Mouse (Mus musculus) myocyte (in vitro differentiated cells): ENCODE results near the gene Garnl3. TPM values are rescaled to one million over a fixed set of nuclear protein-coding genes. Genes with fewer than 3 reads are reported as not detected.
"Not testable (repeated sequence)": the region's sequence is repeated elsewhere in the genome, so short reads cannot be mapped to it uniquely, and the experiment has no call there.

Source experiments
- H3K27me3 ChIP-seq: one replicate; pipeline ENCODE4 v1.6.1; 2011; ENCODE audit not compliant: control insufficient read depth, insufficient read depth, insufficient read length
- H3K36me3 ChIP-seq: one replicate; pipeline ENCODE4 v1.6.1; 2011; ENCODE audit not compliant: control insufficient read depth, insufficient read depth
- H3K4me2 ChIP-seq: one replicate; pipeline ENCODE4 v1.6.1; 2011; ENCODE audit warnings: low read depth, control low read depth
- H3K4me3 ChIP-seq: one replicate; pipeline ENCODE4 v1.5.1; 2011; ENCODE audit warnings: mild to moderate bottlenecking, control low read depth, moderate library complexity
- H3K79me2 ChIP-seq: one replicate; pipeline ENCODE4 v1.6.1; 2011; ENCODE audit not compliant: control insufficient read depth, insufficient read depth
- H3ac ChIP-seq: one replicate; pipeline ENCODE4 v1.6.1; 2011; ENCODE audit not compliant: control insufficient read depth, insufficient read length
- CEBPB ChIP-seq: IDR thresholded peaks from 2 replicates; pipeline ENCODE4 v1.6.1; 2011; ENCODE audit warnings: mild to moderate bottlenecking, moderate library complexity; ENCODE audit not compliant: poor library complexity, insufficient read depth, severe bottlenecking
- E2F4 ChIP-seq: IDR thresholded peaks from one replicate; pipeline ENCODE4 v1.6.1; 2011; ENCODE audit warnings: mild to moderate bottlenecking, control low read depth, moderate library complexity; ENCODE audit not compliant: insufficient read depth
- MAX ChIP-seq: IDR thresholded peaks from one replicate; pipeline ENCODE4 v1.6.1; 2011; ENCODE audit warnings: low read depth, mild to moderate bottlenecking, control low read depth
- MYOD1 ChIP-seq, 3 experiments: IDR thresholded peaks; one replicate each; pipeline ENCODE4 v1.6.1; 2011; ENCODE audit warnings: control low read depth in 2 of 3, low read depth in 2 of 3, mild to moderate bottlenecking in 2 of 3, moderate library complexity in 1 of 3; ENCODE audit not compliant: insufficient read length in 2 of 3, control insufficient read depth in 1 of 3
- MYOG ChIP-seq, 3 experiments: IDR thresholded peaks; one replicate each; pipeline ENCODE4 v1.6.1; 2011; ENCODE audit warnings: control low read depth in 2 of 3, low read depth in 2 of 3, mild to moderate bottlenecking in 2 of 3; ENCODE audit not compliant: insufficient read length in 2 of 3, control insufficient read depth in 1 of 3, insufficient read depth in 1 of 3
- POLR2A ChIP-seq: IDR thresholded peaks from one replicate; pipeline ENCODE4 v1.6.1; 2011; ENCODE audit warnings: low read depth, mild to moderate bottlenecking, control low read depth, moderate library complexity; ENCODE audit not compliant: insufficient read length
- POLR2AphosphoS2 ChIP-seq: IDR thresholded peaks from one replicate; pipeline ENCODE4 v1.6.1; 2011; ENCODE audit warnings: low read depth, control low read depth; ENCODE audit not compliant: insufficient read length
- REST ChIP-seq: IDR thresholded peaks from one replicate; pipeline ENCODE4 v1.6.1; 2011; ENCODE audit warnings: mild to moderate bottlenecking, control low read depth, moderate library complexity; ENCODE audit not compliant: insufficient read depth, insufficient read length
- SRF ChIP-seq: IDR thresholded peaks from one replicate; pipeline ENCODE4 v1.6.1; 2011; ENCODE audit warnings: low read depth; ENCODE audit not compliant: control insufficient read depth, insufficient read length
- TCF12 ChIP-seq: IDR thresholded peaks from one replicate; pipeline ENCODE4 v1.6.1; 2011; ENCODE audit warnings: mild to moderate bottlenecking, control low read depth; ENCODE audit not compliant: poor library complexity, insufficient read depth, severe bottlenecking
- TCF3 ChIP-seq: IDR thresholded peaks from one replicate; pipeline ENCODE4 v1.6.1; 2011; ENCODE audit warnings: low read depth, control low read depth; ENCODE audit not compliant: insufficient read length
- USF1 ChIP-seq: IDR thresholded peaks from one replicate; pipeline ENCODE4 v1.6.1; 2011; ENCODE audit warnings: low read depth, mild to moderate bottlenecking, control low read depth, moderate library complexity
- polyA plus RNA-seq: library from polyadenylated mRNA; unstranded; fragments of >200 nt; fragmentation: generic; extraction: Trizol; gene quantifications from one replicate; pipeline ENCODE4 v1.2.1, GENCODE M21; 2012; ENCODE audit warnings: missing spikeins

Gene Garnl3
- polyA plus RNA-seq, 1 experiment = 2.1 TPM

DNA sequence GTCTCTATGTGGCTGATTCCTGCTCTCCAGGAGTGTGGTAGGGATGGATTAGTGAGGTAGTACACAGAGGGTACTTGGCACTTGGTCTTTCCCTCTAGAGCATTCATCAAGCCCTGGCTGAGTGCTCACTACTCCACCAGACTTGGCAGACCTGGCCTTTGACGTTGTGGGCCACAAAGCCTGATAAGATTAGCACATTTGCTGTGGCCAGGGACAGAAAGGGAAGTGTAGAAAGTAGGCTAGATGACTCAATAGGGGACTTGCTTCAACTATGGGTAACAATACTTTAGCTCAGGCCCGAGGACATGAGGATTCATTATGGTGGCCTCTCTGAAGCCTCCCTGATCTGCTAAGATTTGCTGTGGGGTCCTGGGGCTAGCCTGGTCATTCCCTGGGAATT, 114.3 kb downstream of the Garnl3 start:
- H3K27me3 ChIP-seq = peaks cover 4% of the 10 kb centered on the region
- H3K4me2 ChIP-seq = no peak overlapping the region
- TF ChIP-seq CEBPB (no peak), TCF3 (no peak), TCF12 (no peak), REST (no peak), MYOG (IDR thresholded peaks at IDR 0.05; ENCODE audit: control insufficient read depth in 1 of 3, insufficient read depth in 1 of 3, insufficient read length in 2 of 3, low read depth in 2 of 3) (no peak), USF1 (no peak), SRF (no peak), POLR2A (no peak), MAX (no peak), MYOD1 (IDR thresholded peaks at IDR 0.05; ENCODE audit: control insufficient read depth in 1 of 3, insufficient read length in 2 of 3, low read depth in 2 of 3) (no peak), POLR2AphosphoS2 (no peak), E2F4 (no peak)
- H3K79me2 ChIP-seq = no peaks in the 10 kb centered on the region
- H3K4me3 ChIP-seq = no peak overlapping the region
- H3K36me3 ChIP-seq = no peaks in the 10 kb centered on the region
- no peak overlapping the region for H3ac ChIP-seq

DNA sequence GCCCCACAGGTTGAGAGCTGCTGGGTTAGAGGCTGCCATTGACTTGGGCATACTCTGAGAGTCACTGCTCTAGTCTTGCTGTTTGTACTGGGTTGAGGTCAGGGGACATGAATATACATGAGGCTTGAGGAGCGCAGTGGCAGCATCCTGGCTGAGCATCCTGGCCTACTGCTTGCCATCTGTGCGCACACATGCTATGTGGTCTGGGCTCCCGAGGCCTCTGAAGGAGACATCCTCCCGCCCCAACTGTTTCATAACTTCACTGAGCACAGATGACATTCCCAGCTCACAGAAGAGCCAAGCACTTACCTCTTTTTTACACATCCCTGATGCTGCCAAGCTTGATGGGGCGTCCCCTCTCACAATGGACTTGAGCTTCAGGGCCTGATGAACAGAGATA, 116.6 kb downstream of the Garnl3 start:
- TF ChIP-seq TCF3 = no peak
- TF ChIP-seq REST = no peak
- no peak for TF ChIP-seq POLR2AphosphoS2
- TF ChIP-seq POLR2A = no peak
- no peak overlapping the region for H3K4me3 ChIP-seq
- H3K79me2 ChIP-seq = no peaks in the 10 kb centered on the region
- no peaks in the 10 kb centered on the region for H3K36me3 ChIP-seq
- H3K27me3 ChIP-seq = peaks cover 10% of the 10 kb centered on the region
- H3K4me2 ChIP-seq = no peak overlapping the region
- H3ac ChIP-seq = no peak overlapping the region

DNA sequence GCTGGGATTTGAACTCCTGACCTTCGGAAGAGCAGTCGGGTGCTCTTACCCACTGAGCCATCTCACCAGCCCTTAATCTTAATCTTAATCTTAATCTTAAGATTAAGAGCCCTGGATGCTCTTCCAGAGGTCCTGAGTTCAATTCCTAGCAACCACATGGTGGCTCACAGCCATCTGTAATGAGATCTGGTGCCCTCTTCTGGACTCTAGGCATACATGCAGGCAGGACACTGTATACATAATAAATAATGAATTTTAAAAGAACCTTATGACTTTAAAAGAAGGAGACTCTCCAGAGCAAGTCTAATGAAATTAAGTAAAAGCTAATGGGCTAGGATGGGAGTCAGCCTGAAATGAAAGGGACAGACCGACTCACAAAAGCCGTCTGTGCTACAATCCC, 122.4 kb downstream of the Garnl3 start:
- H3K4me2 ChIP-seq, H3ac ChIP-seq, H3K79me2 ChIP-seq, H3K4me3 ChIP-seq, H3K36me3 ChIP-seq: not testable (repeated sequence)
- H3K27me3 ChIP-seq = peaks cover 27% of the 10 kb centered on the region

DNA sequence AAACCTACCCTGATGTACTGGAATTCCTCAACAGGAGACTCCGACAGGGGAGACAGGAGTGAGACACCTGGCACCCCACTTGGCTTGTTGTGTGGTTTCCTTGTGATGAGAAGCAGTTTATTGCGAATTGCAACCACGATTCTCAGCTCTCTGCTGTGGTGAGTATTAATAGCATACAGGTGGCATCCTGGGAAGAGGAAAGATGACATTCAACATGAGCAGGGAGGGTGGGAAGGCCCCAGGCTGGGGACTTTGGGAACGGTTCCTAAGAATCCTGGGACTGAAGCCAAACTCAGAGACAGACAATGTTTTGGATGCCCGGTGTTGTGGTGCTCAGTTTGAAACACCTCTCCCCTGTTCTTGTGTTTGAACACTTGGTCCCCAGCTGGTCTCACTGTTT, 126.4 kb downstream of the Garnl3 start:
- no peaks in the 10 kb centered on the region for H3K36me3 ChIP-seq
- TF ChIP-seq SRF = no peak
- TF ChIP-seq TCF3 = no peak
- no peak for TF ChIP-seq E2F4
- TF ChIP-seq REST = no peak
- no peak for TF ChIP-seq TCF12
- TF ChIP-seq USF1 = no peak
- TF ChIP-seq CEBPB = no peak
- TF ChIP-seq MYOD1 (IDR thresholded peaks at IDR 0.05; ENCODE audit: control insufficient read depth in 1 of 3, insufficient read length in 2 of 3, low read depth in 2 of 3) = no peak
- no peak for TF ChIP-seq MAX
- no peak for TF ChIP-seq MYOG (IDR thresholded peaks at IDR 0.05; ENCODE audit: control insufficient read depth in 1 of 3, insufficient read depth in 1 of 3, insufficient read length in 2 of 3, low read depth in 2 of 3)
- no peak for TF ChIP-seq POLR2A
- TF ChIP-seq POLR2AphosphoS2 = no peak
- peaks cover 35% of the 10 kb centered on the region for H3K27me3 ChIP-seq
- H3ac ChIP-seq = no peak overlapping the region
- no peaks in the 10 kb centered on the region for H3K79me2 ChIP-seq
- no peak overlapping the region for H3K4me2 ChIP-seq
- no peak overlapping the region for H3K4me3 ChIP-seq

DNA sequence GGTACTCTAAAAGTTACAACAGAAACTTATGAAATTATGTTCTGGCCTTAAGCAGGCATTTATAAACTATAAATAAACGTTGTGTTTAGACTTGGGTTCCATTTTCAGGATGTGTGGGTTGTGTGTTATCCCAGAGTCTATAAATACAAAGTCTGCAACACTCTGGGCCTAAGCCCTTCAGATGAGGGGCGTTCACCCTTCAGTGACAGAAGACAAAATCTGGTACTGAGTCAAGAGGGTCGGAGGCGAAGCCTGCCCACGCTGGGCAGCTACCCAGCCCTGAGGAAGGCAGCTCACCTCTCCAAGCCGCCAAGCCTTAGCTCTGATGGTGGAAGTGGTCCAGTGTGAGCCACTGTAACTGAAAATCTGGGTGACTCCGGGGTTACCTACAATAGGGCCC, 129.3 kb downstream of the Garnl3 start:
- TF ChIP-seq MAX (no peak), REST (no peak), POLR2AphosphoS2 (no peak), CEBPB (no peak), MYOD1 (IDR thresholded peaks at IDR 0.05; ENCODE audit: control insufficient read depth in 1 of 3, insufficient read length in 2 of 3, low read depth in 2 of 3) (no peak), USF1 (no peak), TCF3 (no peak), POLR2A (no peak), MYOG (IDR thresholded peaks at IDR 0.05; ENCODE audit: control insufficient read depth in 1 of 3, insufficient read depth in 1 of 3, insufficient read length in 2 of 3, low read depth in 2 of 3) (no peak), TCF12 (no peak), SRF (no peak)
- no peaks in the 10 kb centered on the region for H3K36me3 ChIP-seq
- no peak overlapping the region for H3K4me3 ChIP-seq
- H3ac ChIP-seq = no peak overlapping the region
- H3K79me2 ChIP-seq = no peaks in the 10 kb centered on the region
- H3K4me2 ChIP-seq = no peak overlapping the region
- peaks cover 31% of the 10 kb centered on the region for H3K27me3 ChIP-seq

DNA sequence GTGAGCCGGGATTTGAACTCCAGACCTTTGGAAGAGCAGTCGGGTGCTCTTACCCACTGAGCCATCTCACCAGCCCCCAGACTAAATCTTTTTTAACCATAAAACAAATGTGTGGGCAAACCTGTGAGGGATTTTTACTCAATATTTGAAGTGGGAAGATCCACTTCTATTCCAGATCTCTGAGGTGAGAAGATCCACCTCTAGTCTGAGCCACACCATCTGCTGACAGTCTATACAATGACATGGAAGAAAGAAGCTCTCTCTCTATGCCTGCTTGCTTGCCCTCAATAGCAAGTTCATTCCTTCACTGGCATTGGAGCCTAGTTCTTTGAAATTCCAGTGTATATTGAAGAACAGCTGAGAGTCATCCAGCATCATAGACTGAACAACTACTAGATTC, 131.7 kb downstream of the Garnl3 start:
- no peak overlapping the region for H3K4me2 ChIP-seq
- no peaks in the 10 kb centered on the region for H3K36me3 ChIP-seq
- no peaks in the 10 kb centered on the region for H3K79me2 ChIP-seq
- peaks cover 20% of the 10 kb centered on the region for H3K27me3 ChIP-seq
- no peak overlapping the region for H3ac ChIP-seq
- no peak for TF ChIP-seq CEBPB
- TF ChIP-seq E2F4 = no peak
- no peak for TF ChIP-seq MYOD1 (IDR thresholded peaks at IDR 0.05; ENCODE audit: control insufficient read depth in 1 of 3, insufficient read length in 2 of 3, low read depth in 2 of 3)
- no peak for TF ChIP-seq REST
- no peak for TF ChIP-seq POLR2A
- no peak for TF ChIP-seq MAX
- no peak for TF ChIP-seq TCF3
- no peak for TF ChIP-seq TCF12
- no peak for TF ChIP-seq SRF
- no peak for TF ChIP-seq USF1
- no peak for TF ChIP-seq MYOG (IDR thresholded peaks at IDR 0.05; ENCODE audit: control insufficient read depth in 1 of 3, insufficient read depth in 1 of 3, insufficient read length in 2 of 3, low read depth in 2 of 3)
- H3K4me3 ChIP-seq = no peak overlapping the region
